Mouse (Mus musculus) forebrain, embryonic 13.5 days (tissue): ENCODE measurements around the gene Acbd7. TPM values are rescaled to one million over a fixed set of nuclear protein-coding genes. Genes with fewer than 3 reads are reported as not detected.

Source experiments
- ATAC-seq: fragments of 200-750 bp; cut with Nextera tagmentation; 2 replicates; pipeline ENCODE4 v1.8.0; 2017
- H3K27ac ChIP-seq: fragments of 300-500 bp; sonication (generic); 2 replicates; pipeline ENCODE4 v1.5.1; 2015; ENCODE audit warnings: inconsistent platforms, mild to moderate bottlenecking, moderate library complexity
- H3K27me3 ChIP-seq: fragments of 300-500 bp; sonication (generic); 2 replicates; pipeline ENCODE4 v1.6.1; 2015; ENCODE audit warnings: mild to moderate bottlenecking, inconsistent platforms
- H3K36me3 ChIP-seq: fragments of 300-500 bp; sonication (generic); 2 replicates; pipeline ENCODE4 v1.6.1; 2015; ENCODE audit warnings: mild to moderate bottlenecking, inconsistent platforms; ENCODE audit not compliant: poor library complexity, severe bottlenecking
- H3K4me1 ChIP-seq: fragments of 300-500 bp; sonication (generic); 2 replicates; pipeline ENCODE4 v1.6.1; 2015; ENCODE audit warnings: inconsistent platforms
- H3K4me2 ChIP-seq: fragments of 300-500 bp; sonication (generic); 2 replicates; pipeline ENCODE4 v1.6.1; 2015; ENCODE audit warnings: inconsistent platforms, mild to moderate bottlenecking, moderate library complexity
- H3K4me3 ChIP-seq: fragments of 300-500 bp; sonication (generic); 2 replicates; pipeline ENCODE4 v1.5.1; 2015; ENCODE audit warnings: mild to moderate bottlenecking, inconsistent platforms
- H3K9ac ChIP-seq: fragments of 300-500 bp; sonication (generic); 2 replicates; pipeline ENCODE4 v1.6.1; 2015; ENCODE audit warnings: mild to moderate bottlenecking, inconsistent platforms
- H3K9me3 ChIP-seq: fragments of 300-500 bp; sonication (generic); replicated peaks from 2 replicates; pipeline ENCODE4 v1.6.1; 2016; ENCODE audit warnings: inconsistent platforms
- WGBS: fragments of 180-500 bp; shearing (Covaris S2); methylation state at CpG from one replicate; pipeline ENCODE4 v1.1.7; 2015; 5-methylcytosine and 5-hydroxymethylcytosine counted together
- polyA plus RNA-seq: library from polyadenylated mRNA; unstranded; fragments of >200 nt; fragmentation: Nextera tagmentation; extraction: Ambion mirVana; gene quantifications from 2 replicates; pipeline ENCODE4 v1.2.1, GENCODE M21; 2015

Gene Acbd7
- polyA plus RNA-seq, 1 experiment from 2014 or later = 0.58 TPM

GRCm38 (mm10) chr2:3332484-3333242, 3.3 kb upstream of the Acbd7 start, which contains the start of gene Rpp38:
Gene Rpp38 (minus strand): TSS chr2:3332643.
- Histone ChIP-seq H3K36me3 (peaks cover 16% of the 10 kb centered on the region), H3K9ac (peak within 1 kb of the TSS; percentile 75), H3K4me1 (peaks cover 22% of the 10 kb centered on the region), H3K9me3 (no peaks in the 10 kb centered on the region), H3K4me3 (peak within 1 kb of the TSS; percentile 66), H3K27me3 (peaks cover 15% of the 10 kb centered on the region; the same call in 1 of the 2 replicates), H3K4me2 (peak within 1 kb of the TSS; percentile 75), H3K27ac (peak within 1 kb of the TSS; percentile 57)
- ATAC-seq = peak; percentile 98
- WGBS = under 1% methylated on average over 45 of the region's 45 CpGs

- peaks cover 22% of the 10 kb centered on the region for H3K4me1 ChIP-seq
- no peak overlapping the region for H3K27ac ChIP-seq
- no peak overlapping the region for H3K9ac ChIP-seq
- no peak overlapping the region for H3K4me3 ChIP-seq
- peaks cover 6% of the 10 kb centered on the region for H3K36me3 ChIP-seq
- no peak for ATAC-seq
- WGBS = 91% methylated on average over 12 of the region's 12 CpGs
- no peaks in the 10 kb centered on the region for H3K9me3 ChIP-seq
- H3K4me2 ChIP-seq = no peak overlapping the region
- peaks cover 18% of the 10 kb centered on the region; the same call in 1 of the 2 replicates for H3K27me3 ChIP-seq
These were observed 2.2 kb upstream of the Acbd7 start for GRCm38 (mm10) chr2:3333761-3334160.

- Histone ChIP-seq H3K4me3 (no peak overlapping the region), H3K27ac (no peak overlapping the region), H3K36me3 (no peaks in the 10 kb centered on the region), H3K4me1 (no peaks in the 10 kb centered on the region), H3K27me3 (0 out of 2 replicates have a peak, but pooled peaks cover 5% of the 10 kb centered on the region), H3K9ac (no peak overlapping the region), H3K9me3 (no peaks in the 10 kb centered on the region), H3K4me2 (no peak overlapping the region)
- no peak for ATAC-seq
- 85% methylated on average over 4 of the region's 4 CpGs for WGBS
These were observed 12.5 kb downstream of the Acbd7 start for GRCm38 (mm10) chr2:3348422-3348821.

- Histone ChIP-seq H3K4me3 (no peak overlapping the region), H3K9ac (no peak overlapping the region), H3K27ac (no peak overlapping the region), H3K36me3 (no peaks in the 10 kb centered on the region), H3K4me1 (no peaks in the 10 kb centered on the region), H3K27me3 (0 out of 2 replicates have a peak, but pooled peaks cover 5% of the 10 kb centered on the region), H3K4me2 (no peak overlapping the region), H3K9me3 (no peaks in the 10 kb centered on the region)
- ATAC-seq = no peak
- 19% methylated on average over 3 of the region's 3 CpGs for WGBS
These were observed 13.0 kb downstream of the Acbd7 start for GRCm38 (mm10) chr2:3348919-3349318.

- no peak overlapping the region for H3K4me2 ChIP-seq
- no peaks in the 10 kb centered on the region for H3K4me1 ChIP-seq
- no peak overlapping the region for H3K4me3 ChIP-seq
- H3K36me3 ChIP-seq = no peaks in the 10 kb centered on the region
- H3K27ac ChIP-seq = no peak overlapping the region
- no peak overlapping the region for H3K9ac ChIP-seq
- H3K9me3 ChIP-seq = no peaks in the 10 kb centered on the region
- 0 out of 2 replicates have a peak, but pooled peaks cover 3% of the 10 kb centered on the region for H3K27me3 ChIP-seq
- no peak for ATAC-seq
These were observed 17.2 kb downstream of the Acbd7 start for GRCm38 (mm10) chr2:3353160-3353559.

- no peak overlapping the region for H3K4me3 ChIP-seq
- no peak overlapping the region for H3K9ac ChIP-seq
- H3K4me1 ChIP-seq = no peaks in the 10 kb centered on the region
- 88% methylated on average over 8 of the region's 8 CpGs for WGBS
- ATAC-seq = no peak
- no peak overlapping the region for H3K4me2 ChIP-seq
- no peaks in the 10 kb centered on the region for H3K9me3 ChIP-seq
- no peaks in the 10 kb centered on the region for H3K27me3 ChIP-seq
- no peak overlapping the region for H3K27ac ChIP-seq
- no peaks in the 10 kb centered on the region for H3K36me3 ChIP-seq
These were observed 19.8 kb downstream of the Acbd7 start for GRCm38 (mm10) chr2:3355793-3356192.

GRCm38 (mm10) chr2:3356311-3356710, 20.3 kb downstream of the Acbd7 start:
- Histone ChIP-seq H3K4me3 (no peak overlapping the region), H3K36me3 (no peaks in the 10 kb centered on the region), H3K27me3 (no peaks in the 10 kb centered on the region), H3K9me3 (no peaks in the 10 kb centered on the region), H3K4me1 (no peaks in the 10 kb centered on the region), H3K4me2 (no peak overlapping the region), H3K9ac (no peak overlapping the region), H3K27ac (no peak overlapping the region)
- no peak for ATAC-seq
- WGBS = 92% methylated on average over 3 of the region's 3 CpGs

- no peak overlapping the region for H3K27ac ChIP-seq
- no peaks in the 10 kb centered on the region for H3K9me3 ChIP-seq
- 77% methylated on average over 3 of the region's 3 CpGs for WGBS
- no peak overlapping the region for H3K4me3 ChIP-seq
- no peaks in the 10 kb centered on the region for H3K4me1 ChIP-seq
- no peaks in the 10 kb centered on the region for H3K27me3 ChIP-seq
- no peak overlapping the region for H3K4me2 ChIP-seq
- ATAC-seq = no peak
- H3K36me3 ChIP-seq = no peaks in the 10 kb centered on the region
- H3K9ac ChIP-seq = no peak overlapping the region
These were observed 21.9 kb downstream of the Acbd7 start for GRCm38 (mm10) chr2:3357887-3358286.

- no peak overlapping the region for H3K9ac ChIP-seq
- H3K27ac ChIP-seq = no peak overlapping the region
- H3K27me3 ChIP-seq = no peaks in the 10 kb centered on the region
- ATAC-seq = no peak
- 78% methylated on average over 3 of the region's 3 CpGs for WGBS
- no peaks in the 10 kb centered on the region for H3K4me1 ChIP-seq
- H3K4me3 ChIP-seq = no peak overlapping the region
- H3K36me3 ChIP-seq = no peaks in the 10 kb centered on the region
- no peaks in the 10 kb centered on the region for H3K9me3 ChIP-seq
- H3K4me2 ChIP-seq = no peak overlapping the region
These were observed 25.1 kb downstream of the Acbd7 start for GRCm38 (mm10) chr2:3361067-3361466.

GRCm38 (mm10) chr2:3365127-3365526, 29.2 kb downstream of the Acbd7 start:
- Histone ChIP-seq H3K27ac (no peak overlapping the region), H3K4me3 (no peak overlapping the region), H3K4me2 (no peak overlapping the region), H3K9me3 (no peaks in the 10 kb centered on the region), H3K36me3 (no peaks in the 10 kb centered on the region), H3K4me1 (no peaks in the 10 kb centered on the region), H3K9ac (no peak overlapping the region), H3K27me3 (no peaks in the 10 kb centered on the region)
- 32% methylated on average over 4 of the region's 4 CpGs for WGBS
- no peak for ATAC-seq

- Histone ChIP-seq H3K27ac (no peak overlapping the region), H3K4me2 (no peak overlapping the region), H3K4me3 (no peak overlapping the region), H3K9me3 (no peaks in the 10 kb centered on the region), H3K9ac (no peak overlapping the region), H3K27me3 (no peaks in the 10 kb centered on the region), H3K36me3 (no peaks in the 10 kb centered on the region), H3K4me1 (no peaks in the 10 kb centered on the region)
- 76% methylated on average over 6 of the region's 6 CpGs for WGBS
- ATAC-seq = no peak
These were observed 51.3 kb downstream of the Acbd7 start for GRCm38 (mm10) chr2:3387105-3387860.
